Mouse (Mus musculus): Measurements from ENCODE around the gene Cbarp. TPM values are rescaled to one million over a fixed set of nuclear protein-coding genes. Genes with fewer than 3 reads are reported as not detected.

Gene Cbarp
- polyA plus RNA-seq, 1 experiment from 2014 or later: 2.6 TPM

DNA sequence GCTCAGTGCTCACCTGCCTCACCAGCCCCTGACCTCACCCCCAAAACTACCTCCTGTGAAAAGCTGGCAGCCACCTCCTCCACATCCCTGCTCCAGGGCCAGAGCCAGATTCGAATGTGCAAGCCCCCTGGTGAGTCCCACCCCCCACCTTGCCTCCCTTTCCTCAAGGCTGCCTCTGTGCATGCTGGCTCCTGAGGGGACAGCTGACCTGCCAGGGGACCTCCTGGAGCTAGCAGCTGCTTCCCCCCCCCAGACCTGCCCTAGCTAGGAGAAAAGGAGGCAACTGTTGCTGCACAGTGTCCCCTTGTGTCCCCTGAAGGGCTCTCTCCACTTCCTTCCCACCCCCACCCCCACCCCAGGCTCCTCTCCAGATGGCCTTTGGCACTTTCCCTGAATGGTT lies 14.6 kb upstream of the Cbarp start:
- H3K27ac ChIP-seq (replicated peaks in 1 of 2; ENCODE audit: control insufficient read depth in 1 of 2, insufficient read depth in 1 of 2, low read depth in 2 of 2, low read length in 2 of 2): peak overlapping the region in 1 of 2 experiments; percentile 99; a peak in 2 of 4 replicates
- no peaks in the 10 kb centered on the region for H3K9me3 ChIP-seq (ENCODE audit: control insufficient read depth, low read length)
- no peak overlapping the region for H3K4me3 ChIP-seq (ENCODE audit: control insufficient read depth in 1 of 2, insufficient read depth in 1 of 2, low read depth in 1 of 2, low read length in 2 of 2)
- no peaks in the 10 kb centered on the region for H3K27me3 ChIP-seq (ENCODE audit: control insufficient read depth, insufficient read depth, low read length)
- no peak overlapping the region for H3K4me2 ChIP-seq (ENCODE audit: low read length)
- peaks cover 35 to 76% of the 10 kb centered on the region in 2 experiments for H3K4me1 ChIP-seq (ENCODE audit: control insufficient read depth in 2 of 2, insufficient read depth in 2 of 2, low read length in 2 of 2)
- H3K36me3 ChIP-seq (ENCODE audit: control insufficient read depth, insufficient read depth, low read length): peaks cover 72% of the 10 kb centered on the region
- H3K9ac ChIP-seq (ENCODE audit: low read length): no peak overlapping the region; the same call in 1 of the 2 replicates
- 37% methylated on average over 1 of the region's 1 CpGs for WGBS
- ATAC-seq (ENCODE audit: insufficient number of reproducible peaks, insufficient read depth, low FRiP score, low read depth): no peak

DNA sequence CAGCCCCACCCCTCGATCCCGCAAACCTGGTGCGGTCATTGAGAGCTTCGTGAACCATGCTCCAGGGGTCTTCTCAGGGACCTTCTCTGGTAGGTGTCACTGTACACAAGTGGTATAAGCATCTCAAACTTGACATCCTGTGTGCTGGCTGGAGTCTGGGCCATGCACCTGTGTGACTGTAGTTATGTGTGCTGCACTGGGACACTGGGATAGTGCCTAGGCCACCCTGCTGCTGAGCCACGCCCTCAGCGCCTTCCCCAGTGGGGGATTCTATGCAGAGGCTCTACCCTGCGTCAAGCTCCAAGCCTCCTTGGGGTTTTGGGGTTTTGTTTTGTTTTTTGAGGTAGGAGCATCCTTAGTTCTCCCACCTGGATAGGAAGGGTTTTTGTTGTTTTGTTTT lies 13.7 kb upstream of the Cbarp start:
- Histone ChIP-seq H3K9me3 (ENCODE audit: control insufficient read depth, low read length) (no peaks in the 10 kb centered on the region), H3K27ac (replicated peaks in 1 of 2; ENCODE audit: control insufficient read depth in 1 of 2, insufficient read depth in 1 of 2, low read depth in 2 of 2, low read length in 2 of 2) (no peak overlapping the region)
- WGBS: 87% methylated on average over 7 of the region's 7 CpGs

DNA sequence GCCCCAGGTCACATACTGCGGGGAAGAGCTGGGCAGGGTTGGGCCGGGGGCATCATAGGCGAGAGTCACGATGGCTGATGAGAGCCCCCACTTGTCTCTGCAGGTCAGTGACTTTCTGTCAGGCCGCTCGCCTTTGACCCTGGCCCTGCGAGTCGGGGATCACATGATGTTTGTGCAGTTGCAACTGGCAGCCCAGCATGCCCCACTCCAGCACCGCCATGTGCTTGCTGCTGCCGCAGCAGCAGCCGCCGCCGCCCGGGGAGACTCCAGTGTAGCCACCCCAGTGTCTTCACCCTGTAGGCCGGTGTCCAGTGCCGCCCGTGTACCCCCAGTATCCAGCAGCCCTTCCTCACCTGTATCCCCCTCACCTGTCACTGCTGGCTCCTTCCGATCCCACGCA lies 13.1 kb upstream of the Cbarp start:
- peaks cover 79% of the 10 kb centered on the region for H3K36me3 ChIP-seq (ENCODE audit: control insufficient read depth, insufficient read depth, low read length)
- H3K4me3 ChIP-seq (ENCODE audit: control insufficient read depth in 1 of 2, insufficient read depth in 1 of 2, low read depth in 1 of 2, low read length in 2 of 2): no peak overlapping the region
- WGBS: 89% methylated on average over 19 of the region's 19 CpGs
- peaks cover 24 to 63% of the 10 kb centered on the region in 2 experiments for H3K4me1 ChIP-seq (ENCODE audit: control insufficient read depth in 2 of 2, insufficient read depth in 2 of 2, low read length in 2 of 2)
- H3K9ac ChIP-seq (ENCODE audit: low read length): peak overlapping the region; percentile 99
- 0 out of 2 replicates have a peak overlapping the region, but pooled peaks have one; percentile 77 for H3K4me2 ChIP-seq (ENCODE audit: low read length)
- H3K27ac ChIP-seq (replicated peaks in 1 of 2; ENCODE audit: control insufficient read depth in 1 of 2, insufficient read depth in 1 of 2, low read depth in 2 of 2, low read length in 2 of 2): peak overlapping the region in 1 of 2 experiments; percentile 99; a peak in 2 of 4 replicates
- ATAC-seq (ENCODE audit: insufficient number of reproducible peaks, insufficient read depth, low FRiP score, low read depth): no peak
- H3K9me3 ChIP-seq (ENCODE audit: control insufficient read depth, low read length): no peaks in the 10 kb centered on the region
- H3K27me3 ChIP-seq (ENCODE audit: control insufficient read depth, insufficient read depth, low read length): no peaks in the 10 kb centered on the region

More for the DNA sequence above, 13.7 kb upstream of the Cbarp start:
- Histone ChIP-seq H3K9ac (ENCODE audit: low read length) (peak overlapping the region; percentile 4; the same call in 1 of the 2 replicates), H3K36me3 (ENCODE audit: control insufficient read depth, insufficient read depth, low read length) (peaks cover 79% of the 10 kb centered on the region), H3K4me1 (ENCODE audit: control insufficient read depth in 2 of 2, insufficient read depth in 2 of 2, low read length in 2 of 2) (peaks cover 31 to 70% of the 10 kb centered on the region in 2 experiments), H3K4me2 (ENCODE audit: low read length) (no peak overlapping the region), H3K4me3 (ENCODE audit: control insufficient read depth in 1 of 2, insufficient read depth in 1 of 2, low read depth in 1 of 2, low read length in 2 of 2) (no peak overlapping the region), H3K27me3 (ENCODE audit: control insufficient read depth, insufficient read depth, low read length) (no peaks in the 10 kb centered on the region)
- no peak for ATAC-seq (ENCODE audit: insufficient number of reproducible peaks, insufficient read depth, low FRiP score, low read depth)

DNA sequence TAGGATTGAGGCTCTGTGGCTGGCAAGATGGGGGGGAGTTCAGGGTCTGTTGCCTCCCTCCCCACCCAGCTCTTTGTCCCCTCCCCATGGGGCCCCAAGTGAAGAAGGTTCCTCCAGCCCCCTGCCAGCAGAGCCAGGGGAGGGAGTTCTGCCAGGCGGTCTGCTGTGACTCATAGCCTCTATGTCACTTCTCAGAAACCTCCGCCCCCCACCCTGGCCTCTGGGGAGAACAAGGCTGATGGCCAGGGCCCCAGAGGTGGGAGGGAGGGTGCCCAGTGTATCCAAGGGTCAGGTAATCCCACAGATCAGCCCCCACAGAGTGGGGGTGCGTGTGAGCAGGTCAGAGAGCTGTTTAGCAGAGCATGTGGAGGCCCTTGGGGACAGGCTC lies 12.2 kb upstream of the Cbarp start:
- Histone ChIP-seq H3K27me3 (ENCODE audit: control insufficient read depth, insufficient read depth, low read length) (no peaks in the 10 kb centered on the region), H3K27ac (replicated peaks in 1 of 2; ENCODE audit: control insufficient read depth in 1 of 2, insufficient read depth in 1 of 2, low read depth in 2 of 2, low read length in 2 of 2) (peak overlapping the region; percentile 98 to 99), H3K9me3 (ENCODE audit: control insufficient read depth, low read length) (no peaks in the 10 kb centered on the region), H3K4me1 (ENCODE audit: control insufficient read depth in 2 of 2, insufficient read depth in 2 of 2, low read length in 2 of 2) (peaks cover 21 to 56% of the 10 kb centered on the region in 2 experiments), H3K4me3 (ENCODE audit: control insufficient read depth in 1 of 2, insufficient read depth in 1 of 2, low read depth in 1 of 2, low read length in 2 of 2) (peak overlapping the region; percentile 74 to 85), H3K4me2 (ENCODE audit: low read length) (peak overlapping the region; percentile 77), H3K9ac (ENCODE audit: low read length) (peak overlapping the region; percentile 99), H3K36me3 (ENCODE audit: control insufficient read depth, insufficient read depth, low read length) (peaks cover 79% of the 10 kb centered on the region)
- WGBS: 27% methylated on average over 3 of the region's 3 CpGs
- no peak for ATAC-seq (ENCODE audit: insufficient number of reproducible peaks, insufficient read depth, low FRiP score, low read depth)

DNA sequence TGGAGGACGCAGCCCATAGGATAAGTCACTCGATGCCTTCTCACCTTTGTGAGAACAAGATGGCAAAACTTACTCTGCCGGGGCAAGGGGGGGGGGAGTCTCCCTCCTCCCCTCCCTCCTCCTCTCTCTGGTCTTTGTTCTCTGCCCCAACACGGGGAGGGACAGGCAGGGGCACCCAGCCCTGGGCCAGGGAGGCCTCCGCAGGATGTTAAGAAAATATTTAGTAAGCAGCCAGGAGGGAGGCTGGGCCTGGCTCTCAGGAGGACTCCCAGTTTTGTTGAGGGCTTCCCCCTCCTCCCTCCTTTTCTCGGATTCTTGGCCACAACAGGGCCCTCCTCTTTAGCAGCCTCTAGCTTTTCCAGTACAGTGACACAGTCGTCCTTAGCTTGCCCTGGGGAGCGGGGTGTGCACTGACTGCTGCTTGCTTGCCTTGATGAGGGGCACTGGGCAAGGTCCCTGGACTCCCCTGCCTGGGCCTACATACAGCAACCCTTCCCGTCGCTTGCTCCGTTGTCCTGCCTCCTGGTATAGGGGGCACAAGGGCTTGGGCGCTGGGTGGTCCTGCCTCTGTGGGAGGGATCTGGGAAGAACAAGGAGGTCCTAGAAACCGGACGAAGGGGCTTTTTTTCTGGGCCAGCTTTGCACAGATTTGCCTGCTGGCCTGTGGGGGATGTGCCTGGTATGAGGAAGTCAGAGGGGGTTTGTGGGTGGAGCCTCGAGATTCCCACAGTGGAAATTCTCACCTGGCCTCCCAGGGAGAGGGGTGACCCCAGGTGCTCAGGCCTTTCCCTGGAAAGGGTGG lies 11.6 kb upstream of the Cbarp start:
- Histone ChIP-seq H3K27ac (replicated peaks in 1 of 2; ENCODE audit: control insufficient read depth in 1 of 2, insufficient read depth in 1 of 2, low read depth in 2 of 2, low read length in 2 of 2) (peak overlapping the region; percentile 98 to 99), H3K4me2 (ENCODE audit: low read length) (peak overlapping the region; percentile 77), H3K9me3 (ENCODE audit: control insufficient read depth, low read length) (no peaks in the 10 kb centered on the region), H3K4me1 (ENCODE audit: control insufficient read depth in 2 of 2, insufficient read depth in 2 of 2, low read length in 2 of 2) (peaks cover 21 to 56% of the 10 kb centered on the region in 2 experiments), H3K36me3 (ENCODE audit: control insufficient read depth, insufficient read depth, low read length) (peaks cover 74% of the 10 kb centered on the region), H3K27me3 (ENCODE audit: control insufficient read depth, insufficient read depth, low read length) (no peaks in the 10 kb centered on the region), H3K9ac (ENCODE audit: low read length) (peak overlapping the region; percentile 99), H3K4me3 (ENCODE audit: control insufficient read depth in 1 of 2, insufficient read depth in 1 of 2, low read depth in 1 of 2, low read length in 2 of 2) (peak overlapping the region; percentile 74 to 85)
- whole genome bisulfite sequencing: 5% methylated on average over 15 of the region's 15 CpGs
- ATAC-seq (ENCODE audit: insufficient number of reproducible peaks, insufficient read depth, low FRiP score, low read depth): no peak

DNA sequence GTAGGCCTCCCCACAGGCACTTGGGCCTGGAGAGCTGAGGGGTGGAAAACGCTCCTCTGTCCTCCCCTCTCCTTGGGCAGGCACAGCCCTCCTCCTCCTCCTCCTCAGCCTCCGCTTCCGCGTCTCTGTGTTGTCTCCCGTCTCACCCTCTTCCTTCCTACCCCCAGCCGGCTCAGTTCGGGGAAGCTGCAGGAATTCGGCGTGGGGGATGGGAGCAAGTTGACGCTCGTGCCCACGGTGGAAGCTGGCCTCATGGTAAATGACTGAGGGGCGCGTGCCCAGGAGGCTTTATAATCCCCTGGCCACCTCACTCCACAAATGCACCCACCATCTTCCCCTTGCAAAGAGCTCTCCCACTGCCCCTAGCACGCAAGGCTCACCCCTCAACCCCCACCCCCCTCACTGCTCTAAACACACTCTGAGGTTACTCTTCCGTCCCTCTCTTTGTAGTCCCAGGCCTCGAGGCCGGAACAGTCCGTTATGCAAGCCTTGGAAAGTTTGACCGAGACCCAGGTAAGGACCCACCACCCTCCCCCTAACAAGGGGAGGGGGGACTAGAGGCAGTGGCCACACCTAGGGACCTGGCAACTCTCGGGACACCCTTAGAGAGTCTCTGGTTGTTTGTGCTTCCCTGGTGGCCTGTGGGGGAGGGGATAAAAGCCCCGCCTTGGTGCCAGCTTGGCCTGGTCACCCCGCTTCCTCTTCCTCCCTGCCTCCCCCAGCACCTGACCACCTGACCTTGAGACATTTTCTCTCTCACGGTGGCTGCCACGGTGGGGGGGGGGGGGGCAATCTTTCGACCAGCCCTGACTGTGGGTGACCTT lies 10.8 kb upstream of the Cbarp start:
- no peaks in the 10 kb centered on the region for H3K27me3 ChIP-seq (ENCODE audit: control insufficient read depth, insufficient read depth, low read length)
- H3K4me3 ChIP-seq (ENCODE audit: control insufficient read depth in 1 of 2, insufficient read depth in 1 of 2, low read depth in 1 of 2, low read length in 2 of 2): peak overlapping the region; percentile 74 to 85
- H3K27ac ChIP-seq (replicated peaks in 1 of 2; ENCODE audit: control insufficient read depth in 1 of 2, insufficient read depth in 1 of 2, low read depth in 2 of 2, low read length in 2 of 2): peak overlapping the region; percentile 98 to 99
- H3K4me2 ChIP-seq (ENCODE audit: low read length): peak overlapping the region; percentile 77
- H3K4me1 ChIP-seq (ENCODE audit: control insufficient read depth in 2 of 2, insufficient read depth in 2 of 2, low read length in 2 of 2): peaks cover 24 to 56% of the 10 kb centered on the region in 2 experiments
- peak overlapping the region; percentile 99 for H3K9ac ChIP-seq (ENCODE audit: low read length)
- 1% methylated on average over 26 of the region's 26 CpGs for WGBS
- H3K36me3 ChIP-seq (ENCODE audit: control insufficient read depth, insufficient read depth, low read length): peaks cover 71% of the 10 kb centered on the region
- H3K9me3 ChIP-seq (ENCODE audit: control insufficient read depth, low read length): no peaks in the 10 kb centered on the region
- no peak for ATAC-seq (ENCODE audit: insufficient number of reproducible peaks, insufficient read depth, low FRiP score, low read depth)
